Mouse (Mus musculus) heart, embryonic 11.5 days (tissue): ENCODE data around the gene Crip1. TPM values are rescaled to one million over a fixed set of nuclear protein-coding genes. Genes with fewer than 3 reads are reported as not detected.
A peak's percentile ranks its signal among the peaks of the same experiment; 100 is the strongest.

Experiments used
- ATAC-seq: fragments of 200-750 bp; cut with Nextera tagmentation; replicated peaks from 2 replicates; pipeline ENCODE4 v1.8.0; 2017; ENCODE audit warnings: moderate library complexity; ENCODE audit not compliant: insufficient number of reproducible peaks, low FRiP score, low TSS enrichment
- H3K27ac ChIP-seq: fragments of 300-500 bp; sonication (generic); 2 replicates; pipeline ENCODE4 v1.5.1; 2014; ENCODE audit warnings: mild to moderate bottlenecking, low read depth, low read length
- H3K27me3 ChIP-seq: fragments of 300-500 bp; sonication (generic); 2 replicates; pipeline ENCODE4 v1.6.1; 2014; ENCODE audit warnings: mild to moderate bottlenecking, low read length, mixed read lengths; ENCODE audit not compliant: control insufficient read depth, insufficient read depth
- H3K36me3 ChIP-seq: fragments of 300-500 bp; sonication (generic); 2 replicates; pipeline ENCODE4 v1.6.1; 2014; ENCODE audit warnings: mild to moderate bottlenecking, low read length, moderate library complexity, mixed read lengths; ENCODE audit not compliant: control insufficient read depth, insufficient read depth
- H3K4me1 ChIP-seq: fragments of 300-500 bp; sonication (generic); 2 replicates; pipeline ENCODE4 v1.6.1; 2014; ENCODE audit warnings: low read length; ENCODE audit not compliant: control insufficient read depth, insufficient read depth
- H3K4me2 ChIP-seq: fragments of 300-500 bp; sonication (generic); 2 replicates; pipeline ENCODE4 v1.6.1; 2014; ENCODE audit warnings: mild to moderate bottlenecking, moderate library complexity
- H3K4me3 ChIP-seq: fragments of 300-500 bp; sonication (generic); 2 replicates; pipeline ENCODE4 v1.5.1; 2014; ENCODE audit warnings: low read depth, low read length
- H3K9ac ChIP-seq: fragments of 300-500 bp; sonication (generic); 2 replicates; pipeline ENCODE4 v1.6.1; 2014; ENCODE audit warnings: mild to moderate bottlenecking, low read depth, low read length, moderate library complexity
- H3K9me3 ChIP-seq: fragments of 300-500 bp; sonication (generic); replicated peaks from 2 replicates; pipeline ENCODE4 v1.6.1; 2016; ENCODE audit warnings: low read length; ENCODE audit not compliant: control insufficient read depth
- WGBS: fragments of 180-500 bp; shearing (Covaris S2); extraction: QIAGEN DNeasy Blood & Tissue Kit; methylation state at CpG from one replicate; pipeline ENCODE4 v1.1.7; 2014; ENCODE audit not compliant: insufficient replicate concordance; 5-methylcytosine and 5-hydroxymethylcytosine counted together
- polyA plus RNA-seq: library from polyadenylated mRNA; unstranded; fragments of >200 nt; fragmentation: Nextera tagmentation; extraction: Ambion mirVana; gene quantifications from 2 replicates; pipeline ENCODE4 v1.2.1, GENCODE M21; 2014

The Crip1 gene
- polyA plus RNA-seq, 1 experiment from 2014 or later = 533 TPM

DNA sequence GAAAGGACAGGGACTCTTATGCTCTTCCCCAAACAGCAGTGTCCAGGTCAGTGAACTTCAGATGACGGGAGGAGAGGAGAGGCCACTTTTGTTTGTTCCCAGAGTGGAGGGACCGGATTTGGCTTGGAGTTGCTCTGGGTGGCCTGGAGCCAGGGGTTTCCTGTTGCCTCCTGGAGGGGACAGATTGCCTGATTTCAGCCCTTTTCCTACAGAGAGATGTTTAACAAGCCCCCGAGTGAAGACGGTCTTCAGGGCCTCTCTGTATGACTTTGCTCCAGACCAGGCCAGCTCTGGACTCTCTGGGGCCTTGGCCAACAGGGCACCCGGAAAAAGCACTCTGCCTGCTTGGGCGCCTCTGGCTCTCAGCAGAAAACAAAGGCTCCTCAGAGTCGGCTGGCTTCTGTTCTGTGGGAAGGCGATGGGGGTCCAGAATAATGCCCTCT is 4.6 kb upstream of the Crip1 start:
- 25% methylated on average over 8 of the region's 8 CpGs for WGBS
- no peak for ATAC-seq
- peak overlapping the region; percentile 97 for H3K27ac ChIP-seq
- H3K36me3 ChIP-seq = peaks cover 16% of the 10 kb centered on the region
- H3K9ac ChIP-seq = peak overlapping the region; percentile 99
- peak overlapping the region; percentile 87 for H3K4me3 ChIP-seq
- no peaks in the 10 kb centered on the region for H3K27me3 ChIP-seq
- no peaks in the 10 kb centered on the region for H3K9me3 ChIP-seq
- peak overlapping the region; percentile 94 for H3K4me2 ChIP-seq
- H3K4me1 ChIP-seq = peaks cover 63% of the 10 kb centered on the region

DNA sequence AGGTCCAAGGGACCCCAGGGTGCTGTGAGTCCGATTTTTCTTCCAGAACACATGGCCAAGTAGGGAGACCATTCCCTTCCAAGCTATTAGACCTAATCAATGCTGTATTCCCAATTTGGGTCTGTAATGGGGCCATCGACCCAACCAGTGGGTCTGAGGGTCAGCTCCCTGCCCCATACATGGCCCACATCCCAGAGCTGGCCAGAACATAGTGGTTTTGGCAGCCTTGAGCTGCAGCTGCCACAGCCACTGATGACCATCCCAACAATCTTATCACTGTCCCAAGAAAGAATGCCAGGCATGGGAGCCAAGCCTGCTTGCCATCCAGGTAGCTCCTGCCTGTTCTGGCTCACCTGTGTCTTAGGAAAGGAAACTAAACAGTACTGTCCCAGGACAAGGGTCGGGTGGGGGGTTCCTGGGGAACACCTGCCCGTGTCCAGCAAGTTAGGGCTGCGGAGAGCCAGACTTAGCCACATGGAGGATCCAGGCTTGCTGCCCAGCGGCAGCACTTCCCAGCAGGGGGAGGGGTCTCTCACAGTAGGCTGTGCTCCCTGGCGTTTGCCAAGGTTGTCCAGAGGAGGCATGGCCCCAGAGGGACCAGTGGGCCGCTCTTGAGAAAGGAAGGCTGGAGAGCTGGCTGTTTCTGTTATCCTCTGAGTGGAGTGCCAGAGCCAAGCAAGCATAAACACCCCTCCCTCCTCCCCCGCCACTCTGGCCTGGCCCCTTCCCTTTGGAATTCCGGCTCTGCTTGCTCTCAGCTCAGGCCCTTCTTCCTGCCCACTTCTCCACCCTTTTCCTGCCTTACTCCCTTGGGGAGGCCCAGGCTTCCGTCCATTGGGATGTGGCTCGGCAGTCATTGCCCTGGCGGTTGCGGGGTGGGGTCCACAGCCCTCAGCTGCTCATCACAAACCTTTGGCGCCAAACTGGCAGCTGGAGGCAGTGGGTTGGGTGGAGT is 3.8 kb upstream of the Crip1 start:
- 7% methylated on average over 15 of the region's 15 CpGs for WGBS
- peak overlapping the region; percentile 99 for H3K9ac ChIP-seq
- H3K27ac ChIP-seq = peak overlapping the region; percentile 97
- H3K9me3 ChIP-seq = no peaks in the 10 kb centered on the region
- peak overlapping the region; percentile 94 for H3K4me2 ChIP-seq
- H3K27me3 ChIP-seq = no peaks in the 10 kb centered on the region
- H3K36me3 ChIP-seq = peaks cover 11% of the 10 kb centered on the region
- peaks cover 62% of the 10 kb centered on the region for H3K4me1 ChIP-seq
- peak; percentile 27; the same call in 1 of the 2 replicates for ATAC-seq
- peak overlapping the region; percentile 87 for H3K4me3 ChIP-seq

DNA sequence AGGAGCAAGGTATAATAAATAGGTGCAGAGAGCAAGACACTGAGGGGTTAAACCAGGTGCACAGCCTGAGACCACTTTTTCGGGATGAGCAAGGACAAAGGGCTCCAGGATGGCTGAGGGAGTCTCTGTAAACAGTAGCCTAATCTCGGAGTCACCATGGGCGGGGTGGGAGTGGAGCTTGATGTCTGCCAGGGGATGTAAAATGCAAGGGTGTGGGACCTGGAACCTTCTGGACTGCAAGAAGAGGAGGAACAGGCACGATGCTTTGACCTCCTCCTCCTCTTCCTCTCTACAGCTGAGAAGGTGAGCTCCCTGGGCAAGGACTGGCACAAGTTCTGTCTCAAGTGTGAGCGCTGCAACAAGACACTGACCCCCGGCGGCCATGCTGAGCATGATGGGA is 3.0 kb upstream of the Crip1 start:
- Histone ChIP-seq H3K4me2 (peak overlapping the region; percentile 94), H3K27me3 (no peaks in the 10 kb centered on the region), H3K9ac (peak overlapping the region; percentile 99), H3K36me3 (peaks cover 11% of the 10 kb centered on the region), H3K9me3 (no peaks in the 10 kb centered on the region), H3K4me3 (peak overlapping the region; percentile 87), H3K27ac (peak overlapping the region; percentile 97), H3K4me1 (peaks cover 66% of the 10 kb centered on the region)
- ATAC-seq = no peak
- WGBS = 43% methylated on average over 7 of the region's 7 CpGs

DNA sequence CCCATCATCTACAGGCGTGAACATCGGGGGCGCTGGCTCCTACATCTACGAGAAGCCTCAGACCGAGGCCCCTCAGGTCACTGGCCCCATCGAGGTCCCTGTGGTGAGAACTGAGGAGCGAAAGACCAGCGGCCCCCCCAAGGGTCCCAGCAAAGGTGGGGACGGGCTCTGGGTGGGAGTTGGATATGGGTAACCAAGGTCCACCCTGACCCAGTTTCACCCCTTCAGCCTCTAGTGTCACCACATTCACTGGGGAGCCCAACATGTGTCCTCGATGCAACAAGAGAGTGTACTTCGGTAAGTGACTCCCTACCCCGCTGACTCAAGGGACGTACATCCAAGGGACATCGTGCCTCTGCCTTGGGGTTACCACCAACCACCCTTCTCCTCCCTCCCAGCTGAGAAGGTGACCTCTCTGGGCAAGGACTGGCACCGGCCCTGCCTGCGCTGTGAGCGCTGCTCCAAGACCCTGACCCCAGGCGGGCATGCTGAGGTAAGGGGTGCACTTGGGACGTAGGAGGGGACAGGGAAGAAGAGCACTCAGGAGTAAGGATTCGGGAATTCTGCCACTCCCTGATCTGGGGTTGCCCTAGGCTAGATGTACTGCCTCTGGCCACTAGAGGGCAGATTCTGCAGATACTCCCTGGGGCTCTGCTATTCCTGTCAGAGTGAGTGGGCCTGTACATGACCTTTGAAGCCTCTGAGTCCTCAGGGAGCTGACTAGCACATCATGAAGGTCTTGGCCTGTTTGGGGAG is 1.9 kb upstream of the Crip1 start:
- Histone ChIP-seq H3K4me2 (peak overlapping the region; percentile 94), H3K9ac (no peak overlapping the region), H3K9me3 (no peaks in the 10 kb centered on the region), H3K36me3 (peaks cover 11% of the 10 kb centered on the region), H3K4me1 (peaks cover 59% of the 10 kb centered on the region), H3K27me3 (no peaks in the 10 kb centered on the region), H3K27ac (peak overlapping the region; percentile 35), H3K4me3 (peak overlapping the region; percentile 87; the same call in 1 of the 2 replicates)
- ATAC-seq = no peak
- 67% methylated on average over 20 of the region's 20 CpGs for WGBS

DNA sequence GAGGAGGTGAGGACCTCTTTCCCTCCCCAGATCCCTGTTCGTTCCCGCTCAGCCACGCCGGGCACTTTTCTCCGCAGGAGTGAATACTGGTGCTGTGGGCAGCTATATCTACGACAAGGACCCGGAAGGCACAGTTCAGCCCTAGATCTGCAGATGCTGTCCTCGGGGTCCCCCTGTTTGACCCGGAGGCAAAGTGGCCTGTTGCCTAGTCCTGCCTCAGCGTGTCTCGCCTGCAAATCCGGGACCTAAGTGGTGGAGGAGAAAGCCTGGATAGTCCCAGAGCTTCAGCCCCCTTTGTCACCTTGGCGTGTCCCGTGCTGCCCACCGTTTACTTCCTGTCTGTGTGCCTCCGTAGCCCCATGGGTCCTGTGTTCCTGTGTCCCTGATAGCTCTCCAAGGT is 1.2 kb upstream of the Crip1 start:
- no peak for ATAC-seq
- H3K27me3 ChIP-seq = no peaks in the 10 kb centered on the region
- H3K9ac ChIP-seq = peak overlapping the region; percentile 22; the same call in 1 of the 2 replicates

DNA sequence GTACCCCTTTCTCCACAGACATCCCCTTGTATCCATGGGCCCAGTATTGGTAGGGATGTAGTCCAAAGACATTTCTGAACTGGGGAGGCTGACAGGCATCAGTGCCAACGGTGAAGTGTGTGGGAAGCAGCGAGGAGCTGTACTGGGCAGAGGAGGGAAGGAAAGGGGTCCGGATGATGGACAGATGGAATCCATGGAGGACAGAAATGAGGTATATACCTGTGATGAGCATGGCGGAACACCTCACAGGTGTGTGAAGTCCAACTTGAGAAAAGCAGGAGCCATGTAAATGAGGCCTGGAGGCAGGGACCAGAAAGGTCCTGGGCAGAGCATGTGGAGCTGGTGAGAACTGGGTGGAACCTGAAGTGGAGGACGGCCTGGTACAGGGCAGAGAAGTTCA is 525 bp upstream of the Crip1 start:
- no peak overlapping the region; the same call in 1 of the 2 replicates for H3K4me2 ChIP-seq

More for the DNA sequence above, 1.2 kb upstream of the Crip1 start:
- Histone ChIP-seq H3K4me2 (peak overlapping the region; percentile 94; the same call in 1 of the 2 replicates), H3K4me1 (peaks cover 55% of the 10 kb centered on the region), H3K36me3 (peaks cover 11% of the 10 kb centered on the region), H3K4me3 (no peak overlapping the region), H3K9me3 (no peaks in the 10 kb centered on the region), H3K27ac (0 out of 2 replicates have a peak overlapping the region, but pooled peaks have one; percentile 35)
- 82% methylated on average over 16 of the region's 16 CpGs for WGBS

DNA sequence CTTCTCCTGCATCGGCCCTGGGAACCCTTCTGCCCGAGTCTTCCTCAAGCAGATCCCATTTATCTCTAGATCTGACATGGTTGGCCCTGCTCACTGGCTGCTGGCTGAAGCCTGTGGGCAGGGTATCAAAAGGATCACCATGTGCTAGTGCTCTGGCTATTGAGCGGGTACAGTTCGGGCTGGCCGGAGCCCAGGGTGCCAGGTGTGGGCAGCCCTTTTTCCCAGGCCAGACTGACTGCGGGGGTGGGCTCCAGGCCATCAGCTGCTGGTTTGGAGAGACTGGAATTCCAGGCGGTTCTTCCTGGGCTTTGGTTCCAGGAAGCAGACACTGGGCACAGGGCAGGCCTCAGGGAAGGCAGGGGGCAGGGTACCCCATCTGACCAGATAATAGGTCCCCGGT is 1.4 kb downstream of the Crip1 start:
- Histone ChIP-seq H3K27ac (peak overlapping the region; percentile 8), H3K4me2 (no peak overlapping the region), H3K4me1 (peaks cover 60% of the 10 kb centered on the region), H3K36me3 (peaks cover 11% of the 10 kb centered on the region), H3K9me3 (no peaks in the 10 kb centered on the region), H3K27me3 (no peaks in the 10 kb centered on the region), H3K9ac (no peak overlapping the region), H3K4me3 (no peak overlapping the region)
- WGBS = 67% methylated on average over 8 of the region's 8 CpGs
- no peak for ATAC-seq

More for the DNA sequence above, 525 bp upstream of the Crip1 start:
- Histone ChIP-seq H3K9ac (no peak overlapping the region), H3K27me3 (no peaks in the 10 kb centered on the region), H3K9me3 (no peaks in the 10 kb centered on the region), H3K4me3 (no peak overlapping the region), H3K36me3 (peaks cover 11% of the 10 kb centered on the region), H3K4me1 (peaks cover 57% of the 10 kb centered on the region), H3K27ac (0 out of 2 replicates have a peak overlapping the region, but pooled peaks have one; percentile 22)
- whole genome bisulfite sequencing = 79% methylated on average over 5 of the region's 5 CpGs
- no peak for ATAC-seq

DNA sequence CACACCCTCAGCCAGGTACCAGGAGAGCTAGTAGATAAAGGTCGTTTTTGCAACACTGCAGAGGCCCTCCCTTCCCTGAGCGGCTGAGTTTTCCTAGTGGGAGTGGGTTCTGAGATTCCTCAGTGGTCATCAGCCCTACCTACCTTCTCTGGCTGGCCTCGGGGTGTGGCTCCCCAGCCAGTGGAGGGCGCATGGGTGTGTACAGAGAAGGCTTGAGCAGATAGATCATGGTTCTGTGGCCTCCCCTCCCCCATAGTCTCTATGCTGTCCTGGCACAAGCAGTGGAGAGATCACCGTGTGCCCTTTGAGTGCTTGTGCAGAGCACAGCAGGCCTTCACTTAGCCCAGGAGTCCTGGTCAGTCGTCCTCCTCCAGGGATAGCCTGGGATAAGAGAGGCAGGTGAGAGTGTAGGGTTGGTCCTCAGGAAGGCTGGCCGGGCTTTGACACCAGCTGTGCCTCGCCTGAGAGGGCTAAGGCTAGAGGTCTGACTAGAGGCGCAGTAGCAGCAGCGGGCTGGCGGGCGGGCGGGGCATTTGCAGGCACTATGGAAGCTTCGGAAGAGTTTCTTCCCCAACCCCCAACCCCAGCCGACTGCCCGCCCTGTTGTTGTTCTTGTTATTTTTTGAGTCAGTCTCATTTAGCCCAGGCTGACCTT is 2.4 kb downstream of the Crip1 start:
- Histone ChIP-seq H3K9ac (no peak overlapping the region), H3K4me1 (peaks cover 56% of the 10 kb centered on the region), H3K4me2 (no peak overlapping the region), H3K36me3 (peaks cover 11% of the 10 kb centered on the region), H3K4me3 (no peak overlapping the region), H3K9me3 (no peaks in the 10 kb centered on the region), H3K27ac (no peak overlapping the region), H3K27me3 (no peaks in the 10 kb centered on the region)
- ATAC-seq = no peak
- 30% methylated on average over 16 of the region's 16 CpGs for WGBS
